Mouse (Mus musculus): Measurements from ENCODE around the gene A130010J15Rik.

- no peak for TF ChIP-seq CTCF (IDR thresholded peaks at IDR 0.05; ENCODE audit: low read depth, low read length)
- TF ChIP-seq POLR2A (IDR thresholded peaks at IDR 0.05; ENCODE audit: extremely low read depth, insufficient read depth, low read length): no peak
Measured at GRCm38 (mm10) chr1:193220408-193220807, 52.6 kb downstream of the A130010J15Rik start.

Measured in liver, adult 2 months (tissue).